Mouse (Mus musculus) heart, postnatal 14 days (tissue): ENCODE measurements at regions not wholly inside any gene's neighbourhood (a gene's known extent, or its start where the extent isn't known, plus 50 kb on each side); places are given as distances from the start of the nearest gene placed in this dataset.

Source experiments
- DNase-seq, 2 experiments: peaks; one replicate each; pipeline ENCODE4 v3.0.0; 2021 to 2022
- intact Hi-C: fragments of 180-260 bp; cut with DNase I; formaldehyde crosslinking; loops from one replicate; pipeline ENCODE4 v1.15.1; 2025

DNA sequence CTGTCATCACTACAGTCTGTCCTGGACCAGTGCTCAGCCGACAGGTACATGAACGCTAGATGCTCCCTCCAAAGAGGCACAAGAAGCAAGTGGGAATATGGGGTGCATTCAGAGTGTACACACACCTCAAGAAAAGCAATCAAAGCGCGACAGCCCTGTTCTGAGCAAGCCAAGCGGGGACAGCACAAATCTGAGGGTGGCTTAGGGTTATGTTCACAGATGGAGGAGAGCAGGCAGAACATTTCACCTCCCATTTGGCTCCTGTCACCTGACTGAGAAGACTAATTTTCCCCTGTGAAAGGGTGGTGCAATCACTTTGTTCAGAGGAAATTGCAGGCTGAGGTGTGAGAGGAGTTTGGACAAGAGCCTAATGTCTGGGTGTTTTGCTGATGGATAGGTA lies 106.8 kb upstream of the Wscd1 start:
- intact Hi-C loops, result no loop called here
- no peak for DNase-seq

DNA sequence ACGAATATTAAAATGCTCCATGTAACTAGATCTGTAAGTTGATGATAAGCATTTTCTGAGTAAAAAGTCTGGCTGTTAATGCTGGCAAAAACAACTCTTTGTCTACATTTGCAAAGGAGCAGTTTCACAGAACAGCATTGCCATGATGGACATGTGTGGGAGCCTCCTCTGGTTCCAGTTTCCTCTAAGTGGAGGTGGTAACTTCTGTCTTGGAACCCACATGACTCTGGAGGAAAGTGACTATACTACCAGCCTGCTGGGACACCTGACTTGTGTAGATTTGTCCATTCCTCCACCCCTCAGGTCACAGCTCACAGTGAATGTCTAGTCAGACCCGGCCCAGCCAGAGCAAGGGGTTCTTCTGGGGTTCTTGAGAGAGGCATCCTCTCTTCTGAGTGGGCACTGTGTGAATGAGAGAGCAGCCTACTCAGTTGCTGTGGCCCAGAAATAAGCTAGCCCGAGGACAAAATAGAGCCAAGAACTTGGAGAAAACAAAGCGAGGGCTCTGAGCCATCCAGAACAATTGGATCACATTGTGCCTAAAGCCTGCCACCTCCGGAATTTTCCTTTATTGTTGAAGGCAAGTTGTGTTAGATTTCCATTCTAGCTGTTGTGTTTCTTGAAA lies 97.9 kb upstream of the Wscd1 start:
- no peak for DNase-seq
- intact Hi-C loops, result no loop called here

DNA sequence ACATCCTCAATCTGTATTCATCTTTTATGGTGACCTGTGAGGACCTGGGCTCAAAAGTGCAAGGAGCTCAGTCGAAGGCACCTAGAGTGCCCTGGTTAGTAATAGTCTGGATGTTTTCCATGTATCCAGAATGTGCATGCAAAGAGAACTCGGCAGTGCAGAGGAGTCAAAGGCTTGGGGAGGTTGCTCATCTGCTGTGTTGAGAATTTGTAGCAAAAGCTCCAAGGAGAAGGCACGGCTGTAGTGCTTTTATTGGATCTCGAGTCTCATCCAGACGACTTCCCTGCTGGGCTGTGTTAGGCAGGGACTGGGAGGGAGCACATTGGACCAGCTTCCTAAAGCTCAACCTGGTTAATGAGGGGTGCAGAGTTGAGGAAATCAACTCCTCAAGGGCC lies 97.3 kb upstream of the Wscd1 start:
- intact Hi-C loops, result no loop called here
- no peak for DNase-seq

DNA sequence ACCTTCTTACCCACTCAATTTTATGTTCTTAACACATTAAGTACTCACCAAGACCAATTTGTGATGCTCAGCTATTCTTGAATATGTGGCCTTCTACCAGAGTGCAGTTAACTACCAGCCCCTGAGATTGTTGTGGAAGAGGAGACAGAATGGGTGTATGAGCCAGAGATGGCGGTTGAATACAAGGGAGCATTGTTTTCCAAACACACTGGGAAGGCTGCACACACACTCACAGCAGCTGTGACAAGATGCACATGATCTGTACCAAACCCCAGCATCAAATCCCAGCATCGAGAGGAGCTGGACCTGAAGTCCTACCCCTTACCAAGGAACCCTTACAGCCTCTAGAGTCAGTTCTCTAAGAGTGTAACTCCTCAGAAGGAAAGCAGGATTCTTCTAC lies 91.4 kb upstream of the Wscd1 start:
- intact Hi-C loops, result no loop called here
- no peak for DNase-seq

DNA sequence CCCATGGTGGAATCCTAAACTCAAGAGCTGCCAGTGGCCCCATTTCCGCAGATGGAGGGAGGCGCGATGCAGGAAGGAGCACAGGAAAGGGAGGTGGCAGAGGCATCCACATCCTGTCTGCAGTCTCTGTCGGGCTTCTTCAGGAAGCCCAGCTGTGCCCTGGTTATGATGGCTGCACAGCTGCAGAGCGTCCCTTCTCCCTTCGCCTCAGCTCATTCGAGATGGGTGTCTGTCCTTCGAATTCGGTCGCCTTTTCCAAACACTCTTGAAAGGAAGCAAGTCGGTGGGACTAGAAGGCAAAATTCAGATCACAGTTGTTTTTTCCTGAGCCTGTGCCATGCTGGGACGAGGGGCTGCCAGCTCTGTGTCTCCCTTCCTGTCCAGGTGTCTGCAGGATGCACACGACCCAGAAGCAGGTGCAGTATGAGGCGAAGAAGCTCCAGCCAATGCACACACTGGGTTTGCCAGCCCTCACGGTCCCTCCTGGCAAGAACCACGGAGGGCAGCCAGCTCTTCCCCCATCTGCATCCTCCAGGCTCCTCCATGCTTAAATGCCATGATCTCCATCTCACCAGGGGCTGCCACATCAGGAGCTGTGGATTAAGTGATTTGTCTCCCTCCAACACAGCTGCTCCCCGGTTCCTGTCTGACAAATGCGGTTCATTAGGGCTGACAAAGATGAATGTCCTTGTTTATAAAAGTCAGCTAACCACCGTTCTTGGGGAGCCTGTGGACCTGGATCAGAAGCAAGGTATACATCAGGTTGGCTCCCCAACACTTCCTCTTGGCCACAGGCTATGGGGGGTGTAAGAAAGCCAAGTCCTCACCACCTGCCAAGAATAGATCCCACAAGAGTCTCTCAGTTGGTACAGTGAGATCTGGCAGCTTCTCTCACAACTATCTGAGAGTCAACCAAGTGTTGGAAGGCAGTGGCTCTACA lies 79.3 kb upstream of the Wscd1 start:
- no peak for DNase-seq
- intact Hi-C loops, result loop anchor here (5.0 kb wide), 4 partner anchors 67 to 352 kb away; no protein-coding TSS in a partner anchor

DNA sequence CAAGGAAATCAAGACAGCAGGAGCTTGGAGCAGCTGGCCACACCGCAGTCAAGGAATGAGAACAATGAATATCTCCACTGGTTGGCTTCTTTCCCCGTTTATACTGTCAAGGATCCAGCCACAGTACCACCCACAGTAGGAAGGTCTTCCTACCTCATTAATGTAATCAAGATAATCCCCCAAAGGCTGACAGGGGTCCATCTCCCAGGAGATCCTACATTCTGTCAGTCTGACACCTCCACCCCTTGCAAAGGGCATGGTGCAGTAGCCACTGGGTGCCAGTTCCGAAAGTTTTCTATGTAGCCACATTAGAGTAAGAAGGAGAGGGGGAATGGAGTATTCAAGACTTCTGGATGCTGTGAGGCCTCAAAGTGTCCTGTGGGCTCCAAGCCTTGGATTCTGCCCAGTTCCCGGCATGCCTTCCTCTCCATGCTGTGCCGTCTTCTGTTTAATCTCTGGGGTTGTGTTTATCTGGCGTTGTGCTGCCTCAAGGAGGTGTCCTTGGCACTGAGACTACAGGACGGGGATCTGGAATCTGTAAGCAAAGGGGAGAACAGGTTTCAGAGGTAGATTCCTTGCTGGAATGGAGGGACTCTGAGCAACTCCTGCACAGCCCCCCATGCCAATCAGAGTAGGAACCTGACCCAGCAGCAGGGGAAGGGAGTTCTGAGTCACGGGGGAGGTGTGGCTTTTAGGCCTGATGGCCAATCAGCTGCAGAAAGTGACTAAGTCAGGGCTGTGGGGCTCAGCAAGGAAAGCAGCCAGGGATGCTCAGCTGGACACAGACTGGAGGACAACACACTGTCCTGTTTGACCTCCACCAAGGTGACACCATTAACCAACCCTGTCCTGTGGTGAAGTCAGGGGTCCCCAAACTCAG lies 77.3 kb upstream of the Wscd1 start:
- DNase-seq, result no peak
- intact Hi-C loops, result loop anchor here (5.0 kb wide), 4 partner anchors 65 to 350 kb away; no protein-coding TSS in a partner anchor

DNA sequence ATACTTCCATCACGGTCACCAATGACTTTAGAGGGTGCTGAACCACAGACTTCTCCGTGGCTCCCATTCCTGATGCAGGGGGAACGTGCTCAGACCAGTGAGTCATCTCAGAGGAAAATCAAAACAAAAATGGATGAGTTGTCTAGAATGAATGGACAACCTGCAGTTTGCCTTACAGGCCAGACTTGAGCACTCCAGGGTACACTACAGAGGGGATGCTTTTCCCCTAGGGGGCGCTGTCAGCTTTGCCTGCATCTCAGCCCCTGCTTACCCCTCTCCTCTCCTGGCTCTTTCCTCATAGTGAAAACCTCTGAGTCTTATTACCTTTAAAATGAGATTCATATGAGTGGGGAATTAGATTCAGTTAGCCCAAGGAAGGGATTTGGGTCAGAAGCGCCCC lies 75.4 kb upstream of the Wscd1 start:
- intact Hi-C loops, result loop anchor here (2.0 to 5.0 kb wide), 5 partner anchors 63 to 348 kb away; no protein-coding TSS in a partner anchor
- DNase-seq, result peak; percentile 62 to 72

DNA sequence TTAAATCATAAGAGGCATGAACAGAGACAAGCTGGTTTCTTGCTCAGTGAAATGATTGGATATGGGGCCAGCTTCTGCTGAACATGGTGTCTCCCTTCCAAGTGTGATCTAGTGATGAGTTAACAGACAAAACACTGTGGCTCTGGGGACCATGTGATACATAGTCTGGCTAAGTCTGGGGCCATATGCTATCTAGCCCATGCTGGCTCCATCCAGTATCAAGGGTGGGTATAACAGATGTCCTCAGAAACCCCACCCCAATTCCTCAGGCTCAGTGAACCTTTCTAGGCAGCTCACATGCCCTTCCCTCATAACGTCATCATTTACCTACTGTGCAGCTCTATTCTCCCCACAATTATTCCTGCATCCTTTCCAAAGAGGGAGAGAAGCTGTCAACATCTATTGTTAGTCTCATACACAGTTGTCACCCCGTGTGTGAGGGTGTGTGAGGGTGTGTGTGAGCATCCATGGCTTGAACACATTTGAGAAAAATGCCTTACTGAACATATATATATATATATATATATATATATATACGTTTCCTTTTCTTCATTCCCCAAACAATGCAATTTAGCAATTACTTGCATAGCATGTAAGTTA lies 73.9 kb upstream of the Wscd1 start:
- no peak for DNase-seq
- intact Hi-C loops, result loop anchor here (2.0 kb wide), 1 partner anchor 171 kb away; no protein-coding TSS in a partner anchor

DNA sequence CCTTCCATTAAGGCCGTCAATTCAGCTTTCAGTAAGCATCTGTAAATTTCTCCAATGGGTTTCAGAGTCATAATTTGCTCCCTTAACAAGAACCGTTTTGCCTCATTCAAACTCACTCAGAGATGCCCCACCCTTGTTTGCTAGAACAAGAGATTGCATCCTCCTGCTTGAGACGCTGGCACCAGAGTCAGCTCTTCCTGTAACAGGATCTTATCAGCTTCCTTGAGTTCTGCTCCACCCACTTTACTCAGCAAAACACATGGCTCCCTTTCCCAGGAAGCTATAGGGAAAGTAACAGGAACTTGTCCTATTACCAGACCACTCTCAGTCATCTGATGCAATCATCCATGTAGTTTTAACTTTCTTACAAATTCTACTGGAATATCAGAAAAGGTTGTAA lies 52.7 kb upstream of the Wscd1 start:
- intact Hi-C loops, result no loop called here
- no peak for DNase-seq

DNA sequence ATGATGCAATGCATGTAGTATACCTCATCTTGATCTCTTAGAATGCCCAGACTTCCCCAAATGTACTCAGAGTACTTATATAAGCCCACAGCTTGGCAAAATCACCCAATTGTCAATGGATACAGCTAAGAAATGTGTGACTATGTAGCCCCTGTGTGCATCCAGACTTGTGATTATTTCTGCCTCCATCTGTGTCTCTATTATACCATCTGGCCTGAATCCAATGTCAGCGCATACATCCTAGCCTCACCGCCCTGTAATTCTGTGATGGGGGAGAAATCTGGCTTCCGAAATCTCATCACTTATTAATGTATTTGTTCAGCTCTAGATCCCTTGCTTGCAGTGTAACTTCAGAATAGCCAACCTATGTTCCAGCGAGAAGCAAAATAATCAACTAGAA lies 50.9 kb upstream of the Wscd1 start:
- DNase-seq, result no peak
- intact Hi-C loops, result no loop called here
